Mouse (Mus musculus) liver, embryonic 11.5 days (tissue): ENCODE data around the gene Stab2. TPM values are rescaled to one million over a fixed set of nuclear protein-coding genes. Genes with fewer than 3 reads are reported as not detected.
A peak's percentile ranks its signal among the peaks of the same experiment; 100 is the strongest.

ENCODE experiments used
- ATAC-seq: fragments of 200-750 bp; cut with Nextera tagmentation; replicated peaks from 2 replicates; pipeline ENCODE4 v1.8.0; 2017; ENCODE audit warnings: moderate number of reproducible peaks, mild to moderate bottlenecking, moderate TSS enrichment, moderate library complexity; ENCODE audit not compliant: low FRiP score
- DNase-seq: peaks from one replicate; pipeline ENCODE4 v3.0.0-alpha.2; 2017; ENCODE audit warnings: low spot score
- H3K27ac ChIP-seq: fragments of 300-500 bp; sonication (generic); 2 replicates; pipeline ENCODE4 v1.5.1; 2014; ENCODE audit warnings: mild to moderate bottlenecking, low read depth, low read length, control low read depth
- H3K27me3 ChIP-seq: fragments of 300-500 bp; sonication (generic); replicated peaks from 2 replicates; pipeline ENCODE4 v1.6.1; 2014; ENCODE audit warnings: low read length, mixed read lengths; ENCODE audit not compliant: control insufficient read depth, insufficient read depth
- H3K36me3 ChIP-seq: fragments of 300-500 bp; sonication (generic); 2 replicates; pipeline ENCODE4 v1.6.1; 2014; ENCODE audit warnings: mild to moderate bottlenecking, low read length, moderate library complexity, mixed read lengths; ENCODE audit not compliant: control insufficient read depth, insufficient read depth
- H3K4me1 ChIP-seq: fragments of 300-500 bp; sonication (generic); replicated peaks from 2 replicates; pipeline ENCODE4 v1.6.1; 2014; ENCODE audit warnings: low read length, mixed read lengths; ENCODE audit not compliant: control insufficient read depth, insufficient read depth
- H3K4me2 ChIP-seq: fragments of 300-500 bp; sonication (generic); 2 replicates; pipeline ENCODE4 v1.6.1; 2014; ENCODE audit warnings: mild to moderate bottlenecking, control low read depth, moderate library complexity
- H3K4me3 ChIP-seq: fragments of 300-500 bp; sonication (generic); 2 replicates; pipeline ENCODE4 v1.5.1; 2014; ENCODE audit warnings: low read depth, low read length, control low read depth
- H3K9ac ChIP-seq: fragments of 300-500 bp; sonication (generic); 2 replicates; pipeline ENCODE4 v1.6.1; 2014; ENCODE audit warnings: low read depth, low read length, control low read depth
- H3K9me3 ChIP-seq: fragments of 300-500 bp; sonication (generic); 2 replicates; pipeline ENCODE4 v1.6.1; 2016; ENCODE audit warnings: low read length, inconsistent platforms, mixed read lengths; ENCODE audit not compliant: control insufficient read depth
- WGBS: fragments of 180-500 bp; shearing (Covaris S2); extraction: QIAGEN DNeasy Blood & Tissue Kit; methylation state at CpG from one replicate; pipeline ENCODE4 v1.1.7; 2014; 5-methylcytosine and 5-hydroxymethylcytosine counted together
- polyA plus RNA-seq: library from polyadenylated mRNA; unstranded; fragments of >200 nt; fragmentation: Nextera tagmentation; extraction: Ambion mirVana; gene quantifications from 2 replicates; pipeline ENCODE4 v1.2.1, GENCODE M21; 2014

Stab2 gene
- polyA plus RNA-seq, 1 experiment from 2014 or later = 27.2 TPM

GRCm38 (mm10) chr10:86808013-86808758 lies 199.6 kb downstream of the Stab2 start:
- no peak overlapping the region for H3K27ac ChIP-seq
- no peaks in the 10 kb centered on the region for H3K27me3 ChIP-seq
- H3K9ac ChIP-seq = no peak overlapping the region
- no peak for ATAC-seq
- H3K36me3 ChIP-seq = no peaks in the 10 kb centered on the region
- WGBS = 88% methylated on average over 15 of the region's 15 CpGs
- H3K9me3 ChIP-seq = no peaks in the 10 kb centered on the region
- no peak for DNase-seq
- H3K4me2 ChIP-seq = no peak overlapping the region
- H3K4me3 ChIP-seq = no peak overlapping the region
- H3K4me1 ChIP-seq = no peaks in the 10 kb centered on the region

GRCm38 (mm10) chr10:86807362-86807761 lies 200.5 kb downstream of the Stab2 start:
- no peaks in the 10 kb centered on the region for H3K36me3 ChIP-seq
- no peak overlapping the region for H3K4me3 ChIP-seq
- H3K9ac ChIP-seq = no peak overlapping the region
- no peaks in the 10 kb centered on the region for H3K4me1 ChIP-seq
- H3K27ac ChIP-seq = no peak overlapping the region
- no peak overlapping the region for H3K4me2 ChIP-seq
- no peaks in the 10 kb centered on the region for H3K9me3 ChIP-seq
- WGBS = 76% methylated on average over 1 of the region's 1 CpGs
- DNase-seq = no peak
- no peaks in the 10 kb centered on the region for H3K27me3 ChIP-seq
- ATAC-seq = no peak

GRCm38 (mm10) chr10:86796073-86796741 lies 211.6 kb downstream of the Stab2 start:
- no peak overlapping the region for H3K27ac ChIP-seq
- no peaks in the 10 kb centered on the region for H3K4me1 ChIP-seq
- H3K9me3 ChIP-seq = no peaks in the 10 kb centered on the region
- no peaks in the 10 kb centered on the region for H3K27me3 ChIP-seq
- no peak overlapping the region for H3K4me2 ChIP-seq
- H3K9ac ChIP-seq = no peak overlapping the region
- WGBS = 89% methylated on average over 5 of the region's 5 CpGs
- no peak overlapping the region for H3K4me3 ChIP-seq
- no peaks in the 10 kb centered on the region for H3K36me3 ChIP-seq
- ATAC-seq = no peak
- no peak for DNase-seq

- no peaks in the 10 kb centered on the region for H3K4me1 ChIP-seq
- WGBS = 88% methylated on average over 9 of the region's 9 CpGs
- H3K27ac ChIP-seq = no peak overlapping the region
- ATAC-seq (no peak), DNase-seq (no peak)
- no peaks in the 10 kb centered on the region for H3K36me3 ChIP-seq
- no peaks in the 10 kb centered on the region for H3K9me3 ChIP-seq
- no peak overlapping the region for H3K4me2 ChIP-seq
- H3K27me3 ChIP-seq = no peaks in the 10 kb centered on the region
- no peak overlapping the region for H3K9ac ChIP-seq
- H3K4me3 ChIP-seq = no peak overlapping the region
These were observed 212.9 kb downstream of the Stab2 start for GRCm38 (mm10) chr10:86794794-86795535.

- no peak for DNase-seq
- no peak overlapping the region for H3K9ac ChIP-seq
- no peak for ATAC-seq
- no peak overlapping the region for H3K4me2 ChIP-seq
- 87% methylated on average over 4 of the region's 4 CpGs for WGBS
- no peak overlapping the region for H3K27ac ChIP-seq
- H3K4me1 ChIP-seq = no peaks in the 10 kb centered on the region
- H3K9me3 ChIP-seq = no peaks in the 10 kb centered on the region
- H3K36me3 ChIP-seq = no peaks in the 10 kb centered on the region
- no peaks in the 10 kb centered on the region for H3K27me3 ChIP-seq
- no peak overlapping the region for H3K4me3 ChIP-seq
These were observed 213.6 kb downstream of the Stab2 start for GRCm38 (mm10) chr10:86794196-86794595.

GRCm38 (mm10) chr10:86793509-86793951 lies 214.3 kb downstream of the Stab2 start:
- Histone ChIP-seq H3K4me1 (no peaks in the 10 kb centered on the region), H3K36me3 (no peaks in the 10 kb centered on the region), H3K9me3 (no peaks in the 10 kb centered on the region), H3K9ac (no peak overlapping the region), H3K4me3 (no peak overlapping the region), H3K27ac (no peak overlapping the region), H3K4me2 (no peak overlapping the region), H3K27me3 (no peaks in the 10 kb centered on the region)
- DNase-seq = no peak
- peak; percentile 51 for ATAC-seq
- WGBS = 62% methylated on average over 2 of the region's 2 CpGs

- Histone ChIP-seq H3K9me3 (no peaks in the 10 kb centered on the region), H3K27ac (no peak overlapping the region), H3K9ac (no peak overlapping the region), H3K27me3 (no peaks in the 10 kb centered on the region), H3K4me3 (no peak overlapping the region), H3K4me2 (no peak overlapping the region), H3K36me3 (no peaks in the 10 kb centered on the region), H3K4me1 (no peaks in the 10 kb centered on the region)
- WGBS = 73% methylated on average over 7 of the region's 7 CpGs
- ATAC-seq (no peak), DNase-seq (no peak)
These were observed 216.2 kb downstream of the Stab2 start for GRCm38 (mm10) chr10:86791507-86792184.
